9 mouse cellular contexts compared by ENCODE assay signal in the genomic region with DNA sequence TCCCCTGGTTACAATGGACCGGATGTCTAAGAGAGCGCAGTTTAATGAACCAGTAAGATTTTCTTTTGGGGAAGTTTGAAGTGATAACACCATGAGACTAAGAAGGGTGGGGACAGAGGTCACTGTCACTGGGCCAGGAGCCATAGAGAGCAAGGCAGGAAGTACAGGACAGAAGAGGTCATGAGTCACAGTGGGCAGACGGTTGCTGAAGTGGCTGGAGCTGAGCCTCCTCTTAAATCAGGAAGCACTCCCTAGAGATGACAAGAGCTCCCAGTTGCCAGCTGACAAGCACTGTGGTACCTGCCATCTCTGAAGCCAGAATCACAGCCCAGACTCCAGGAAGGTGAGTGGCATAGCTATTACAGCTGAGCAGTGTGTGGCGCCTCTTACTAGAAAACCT.
DNase-seq lines count a peak whose midpoint lies in the region; ATAC-seq and TF ChIP-seq lines count a peak whose summit lies in the region.
"Had no signal": no experiment of that assay in that cellular context is flagged by ENCODE, and none has a peak within 500 bp of the region (broad histone marks: within the 10 kb centered on the region; RNA-seq: fewer than 3 reads in every experiment).

No protein-coding gene starts in this region.

- no peak for DNase-seq in neural tube, embryonic 10.5 days (ENCODE audit: extremely low spot score, low spot score)
- no peak for DNase-seq in cerebellum, postnatal 4 days (ENCODE audit: low spot score in 2 of 2)
- no peak for DNase-seq in T-cell, adult 2 months (ENCODE audit: low spot score)
- no peak for DNase-seq in left cerebral cortex, adult 2 months (ENCODE audit: extremely low spot score in 1 of 2, low spot score in 2 of 2)
- DNase-seq in layer of hippocampus, postnatal 14 days (ENCODE audit: low spot score in 2 of 2), result no peak

- 0 out of 2 replicates have a peak overlapping the region, but pooled peaks have one; percentile 48 for H3K27ac ChIP-seq in neural tube, embryonic 15.5 days (replicated peaks)
- H3K27ac ChIP-seq in heart, embryonic 12.5 days (ENCODE audit: poor library complexity, severe bottlenecking), result peak overlapping the region; percentile 46; the same call in 1 of the 2 replicates
- H3K27ac ChIP-seq in liver, embryonic 15.5 days (replicated peaks), result no peak overlapping the region
- no peak overlapping the region for H3K27ac ChIP-seq in left cerebral cortex, adult 2 months

- intact Hi-C loops in left cerebral cortex, adult 2 months (cut with DNase I), result no loop called here

- H3K9me3 ChIP-seq in neural tube, embryonic 15.5 days (replicated peaks), result no peaks in the 10 kb centered on the region
- H3K9me3 ChIP-seq in heart, embryonic 12.5 days (replicated peaks), result peaks cover under 1% of the 10 kb centered on the region; the same call in 1 of the 2 replicates
- no peaks in the 10 kb centered on the region for H3K9me3 ChIP-seq in liver, embryonic 15.5 days (replicated peaks)

- H3K4me3 ChIP-seq in neural tube, embryonic 15.5 days (replicated peaks), result no peak overlapping the region
- H3K4me3 ChIP-seq in heart, embryonic 12.5 days, result no peak overlapping the region
- H3K4me3 ChIP-seq in liver, embryonic 15.5 days (replicated peaks), result no peak overlapping the region
- H3K4me3 ChIP-seq in left cerebral cortex, adult 2 months, result no peak overlapping the region

- no peak overlapping the region for H3K9ac ChIP-seq in neural tube, embryonic 15.5 days (replicated peaks)
- H3K9ac ChIP-seq in heart, embryonic 12.5 days, result no peak overlapping the region
- no peak overlapping the region for H3K9ac ChIP-seq in liver, embryonic 15.5 days

- no peaks in the 10 kb centered on the region for H3K27me3 ChIP-seq in neural tube, embryonic 15.5 days (replicated peaks)
- no peaks in the 10 kb centered on the region for H3K27me3 ChIP-seq in heart, embryonic 12.5 days (replicated peaks)
- H3K27me3 ChIP-seq in liver, embryonic 15.5 days, result peaks cover 3% of the 10 kb centered on the region; the same call in 1 of the 2 replicates
- H3K27me3 ChIP-seq: Patski had no signal

- no peak for ATAC-seq in neural tube, embryonic 15.5 days (ENCODE audit: low FRiP score)
- peak; percentile 61; the same call in 1 of the 2 replicates for ATAC-seq in heart, embryonic 12.5 days (ENCODE audit: insufficient number of reproducible peaks, low FRiP score)
- peak; percentile 31; the same call in 1 of the 2 replicates for ATAC-seq in liver, embryonic 15.5 days (ENCODE audit: insufficient read depth)
- ATAC-seq: Patski had no signal

- WGBS in neural tube, embryonic 15.5 days, result 73% methylated on average over 4 of the region's 4 CpGs
- 46% methylated on average over 4 of the region's 4 CpGs for WGBS in heart, embryonic 12.5 days
- WGBS in liver, embryonic 15.5 days (ENCODE audit: insufficient replicate concordance), result 46% methylated on average over 4 of the region's 4 CpGs

- H3K36me3 ChIP-seq in neural tube, embryonic 15.5 days, result no peaks in the 10 kb centered on the region
- H3K36me3 ChIP-seq in heart, embryonic 12.5 days, result no peaks in the 10 kb centered on the region
- H3K36me3 ChIP-seq in liver, embryonic 15.5 days (replicated peaks), result no peaks in the 10 kb centered on the region

- no peak for TF ChIP-seq CTCF in left cerebral cortex, adult 2 months (IDR thresholded peaks at IDR 0.05)

- peaks cover 46% of the 10 kb centered on the region for H3K4me1 ChIP-seq in neural tube, embryonic 15.5 days
- H3K4me1 ChIP-seq in heart, embryonic 12.5 days (replicated peaks), result peaks cover 40% of the 10 kb centered on the region
- 0 out of 2 replicates have a peak, but pooled peaks cover 3% of the 10 kb centered on the region for H3K4me1 ChIP-seq in liver, embryonic 15.5 days (replicated peaks)

- no peak overlapping the region for H3K4me2 ChIP-seq in neural tube, embryonic 15.5 days
- H3K4me2 ChIP-seq in heart, embryonic 12.5 days, result no peak overlapping the region
- no peak overlapping the region for H3K4me2 ChIP-seq in liver, embryonic 15.5 days

Comparison
In these comparisons a context has a peak if more than half of its experiments do, and no peak if none do; other contexts are left out.
1. H3K27ac ChIP-seq: peak in neural tube, embryonic 15.5 days (single experiment) and heart, embryonic 12.5 days (single experiment); none in liver, embryonic 15.5 days (single experiment) and left cerebral cortex, adult 2 months (single experiment).